Mouse (Mus musculus): Measurements from ENCODE around the gene Flot1.

DNA sequence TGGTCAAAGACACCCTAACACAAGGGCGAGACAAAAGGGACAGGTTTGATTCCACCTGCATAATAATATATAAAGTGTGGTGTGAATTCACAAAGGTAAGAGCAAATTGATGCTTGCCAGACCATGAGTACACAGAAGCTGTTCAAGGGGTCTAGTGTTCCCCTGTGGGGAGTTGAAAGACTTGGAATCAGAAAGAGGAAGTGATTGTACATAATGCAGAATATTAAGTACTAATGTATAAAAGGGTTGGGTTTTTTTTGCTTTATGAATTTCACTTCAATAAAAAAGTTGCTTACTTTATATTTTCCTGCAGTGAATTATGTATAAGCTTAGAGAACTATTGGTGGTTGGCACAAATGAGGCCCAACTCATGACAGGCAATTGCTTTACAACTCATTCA, 36.3 kb downstream of the Flot1 start:
- no peak for TF ChIP-seq CTCF (conservative IDR thresholded peaks at IDR 0.05; ENCODE audit: low read length)
- no peak for TF ChIP-seq NANOG (IDR thresholded peaks at IDR 0.05; ENCODE audit: borderline replicate concordance, low read length)
- TF ChIP-seq POU5F1 (IDR thresholded peaks at IDR 0.05; ENCODE audit: borderline replicate concordance, low read length) = no peak

Measured in E14TG2a.4 (cell line).